Mouse (Mus musculus) ES-E14 (cell line): ENCODE measurements around the gene Bmp2k.

ENCODE experiments used
- CHD2 ChIP-seq: IDR thresholded peaks from 2 replicates; pipeline ENCODE4 v1.6.1; 2014; ENCODE audit warnings: mild to moderate bottlenecking, low read depth, low read length, inconsistent platforms
- HCFC1 ChIP-seq: IDR thresholded peaks from 2 replicates; pipeline ENCODE4 v1.6.1; 2012; ENCODE audit warnings: low read length, inconsistent platforms, borderline replicate concordance; ENCODE audit not compliant: insufficient read depth
- ZC3H11A ChIP-seq: IDR thresholded peaks from 2 replicates; pipeline ENCODE4 v1.6.1; 2012; ENCODE audit warnings: low read depth, mild to moderate bottlenecking, inconsistent platforms, low read length, borderline replicate concordance
- ZNF384 ChIP-seq: IDR thresholded peaks from 2 replicates; pipeline ENCODE4 v1.6.1; 2012; ENCODE audit warnings: low read depth, low read length, inconsistent platforms

- TF ChIP-seq ZNF384: no peak
- no peak for TF ChIP-seq CHD2
- TF ChIP-seq ZC3H11A: no peak
- no peak for TF ChIP-seq HCFC1
Observed at GRCm38 (mm10) chr5:97025650-97026049, 28.2 kb downstream of the Bmp2k start.
